Mouse (Mus musculus): ENCODE results near the gene Zbtb8a.
"Not testable (repeated sequence)": the region's sequence is repeated elsewhere in the genome, so short reads cannot be mapped to it uniquely, and the experiment has no call there.

The Zbtb8a gene

DNA sequence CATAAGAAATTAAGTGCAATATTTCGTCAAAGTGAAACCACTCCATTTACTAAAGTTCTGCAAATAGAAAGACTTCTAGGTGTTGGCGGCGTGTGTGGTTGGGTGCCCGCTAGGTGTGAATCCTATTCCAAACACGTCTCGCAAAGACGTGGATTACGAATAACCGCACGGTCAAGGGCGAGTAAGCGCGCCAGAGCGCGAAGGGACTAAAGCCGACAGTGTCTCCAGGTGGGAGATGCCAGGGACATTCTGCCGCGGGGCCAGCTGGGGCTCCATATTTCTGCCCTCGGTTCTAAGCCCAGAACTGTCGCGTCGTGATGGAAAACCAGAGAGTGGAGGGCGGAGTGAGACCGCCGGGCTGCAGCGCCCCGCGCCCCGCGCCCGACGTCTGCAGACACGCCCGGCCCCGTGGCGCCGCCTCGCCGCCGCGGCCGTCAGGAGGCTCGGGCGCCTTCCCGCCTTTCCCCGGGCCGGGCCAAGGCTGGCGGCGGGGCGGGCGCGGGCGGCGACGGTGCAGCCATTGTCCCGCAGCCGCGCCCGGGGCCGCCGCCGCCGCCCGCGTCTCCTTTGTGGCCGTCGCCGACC lies 863 bp downstream of the Zbtb8a start:
- in situ Hi-C loops (cut with MboI), result no loop called here

DNA sequence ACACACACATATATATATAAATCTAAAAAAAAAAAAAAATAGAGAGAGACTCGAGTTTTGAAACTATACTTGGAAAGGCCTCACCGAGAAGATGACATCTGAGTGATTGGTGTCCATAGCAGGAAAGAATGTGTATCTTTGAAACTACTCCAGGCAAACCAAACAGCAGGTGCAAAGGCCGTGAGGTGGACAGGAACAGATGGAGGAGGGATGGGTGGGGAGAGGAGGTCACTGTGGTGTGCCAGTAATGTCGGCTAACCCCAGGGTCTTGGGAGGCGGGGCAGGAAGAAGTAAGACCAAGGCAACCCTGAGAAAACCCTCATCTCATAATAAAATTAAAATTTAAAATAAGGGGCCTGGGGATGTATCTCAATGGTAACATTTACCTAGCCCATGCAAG lies 2.1 kb downstream of the Zbtb8a start:
- in situ Hi-C loops (cut with MboI), result no loop called here

DNA sequence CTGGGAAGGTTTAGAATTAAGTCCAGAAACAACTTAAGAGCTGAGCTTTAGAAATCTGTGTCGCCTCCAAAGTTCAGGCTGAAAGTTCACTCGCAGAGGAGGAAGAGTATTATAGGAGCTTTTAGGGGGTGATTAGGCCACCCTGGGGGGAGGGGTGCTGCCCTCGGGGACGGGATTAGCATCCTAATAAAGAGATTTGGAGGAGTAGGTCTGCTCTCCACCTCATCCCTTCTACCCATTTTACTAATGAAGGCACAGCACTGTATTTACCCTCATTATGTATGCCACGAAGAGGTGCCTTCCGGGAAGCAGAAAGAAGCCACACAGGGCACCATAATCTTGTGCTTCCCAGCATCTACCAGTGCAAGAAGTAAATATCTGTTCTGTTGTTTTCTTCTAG lies 2.9 kb downstream of the Zbtb8a start:
- in situ Hi-C loops (cut with MboI), result no loop called here

DNA sequence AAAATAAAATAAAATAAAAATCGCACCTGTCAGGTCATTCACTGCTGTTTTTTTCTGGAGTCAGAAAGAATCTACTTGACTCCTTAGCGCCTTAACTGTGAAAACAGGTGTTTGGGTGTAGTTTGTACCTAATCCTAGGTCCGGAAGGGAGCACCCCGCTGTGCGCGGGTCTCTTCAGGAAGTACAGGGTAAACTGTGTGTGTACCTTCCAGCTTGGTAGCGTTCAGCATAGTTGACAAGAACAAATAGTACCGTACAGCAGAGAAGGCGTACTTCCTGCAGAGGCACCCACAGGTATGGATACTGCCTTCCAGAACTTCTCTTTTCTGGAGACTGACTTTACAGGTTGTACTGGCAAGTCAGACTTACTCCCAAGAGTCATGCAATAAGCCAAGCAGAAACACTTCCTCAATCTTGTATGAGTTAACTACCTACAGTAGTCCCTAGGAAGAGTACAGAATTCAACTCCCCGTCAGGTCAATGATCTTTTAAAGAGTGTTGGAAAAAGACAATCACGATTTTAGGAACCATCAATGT lies 3.6 kb downstream of the Zbtb8a start:
- in situ Hi-C loops (cut with MboI), result no loop called here

DNA sequence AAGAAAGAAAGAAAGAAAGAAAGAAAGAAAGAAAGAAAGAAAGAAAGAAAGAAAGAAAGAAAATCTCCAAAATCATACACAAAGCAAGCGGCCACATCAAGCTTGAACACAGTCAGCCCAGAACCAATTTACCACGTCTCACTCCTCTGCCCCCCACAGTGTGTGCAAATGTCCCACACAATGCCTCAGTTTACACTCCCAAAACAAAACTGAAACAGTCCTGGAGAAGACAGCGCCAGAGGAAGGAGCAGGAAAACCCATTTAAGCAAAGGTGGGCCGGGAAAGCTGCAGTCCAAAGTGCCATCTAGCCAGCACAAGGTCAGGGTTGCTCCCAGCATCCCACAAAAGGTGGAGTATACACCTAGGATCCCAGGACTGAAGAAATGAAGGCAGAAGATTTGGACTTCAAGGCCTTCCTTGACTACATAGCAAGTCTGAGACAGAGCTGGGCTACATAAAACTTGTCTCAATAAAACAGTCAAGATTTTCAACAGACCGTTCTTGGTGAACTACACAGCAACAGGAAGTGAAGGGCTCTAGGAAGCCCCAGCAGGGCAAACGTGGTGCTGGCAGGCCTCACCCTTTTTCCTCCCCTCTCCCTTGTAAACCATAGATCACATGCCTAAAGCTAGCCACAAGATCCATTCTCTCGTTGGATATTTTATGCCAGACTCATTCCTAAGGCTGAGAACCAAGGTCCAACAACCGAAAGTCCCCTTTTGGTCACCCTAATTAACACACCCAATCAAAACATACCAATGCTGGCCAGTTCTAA lies 4.5 kb downstream of the Zbtb8a start:
- in situ Hi-C loops (cut with MboI), result no loop called here

DNA sequence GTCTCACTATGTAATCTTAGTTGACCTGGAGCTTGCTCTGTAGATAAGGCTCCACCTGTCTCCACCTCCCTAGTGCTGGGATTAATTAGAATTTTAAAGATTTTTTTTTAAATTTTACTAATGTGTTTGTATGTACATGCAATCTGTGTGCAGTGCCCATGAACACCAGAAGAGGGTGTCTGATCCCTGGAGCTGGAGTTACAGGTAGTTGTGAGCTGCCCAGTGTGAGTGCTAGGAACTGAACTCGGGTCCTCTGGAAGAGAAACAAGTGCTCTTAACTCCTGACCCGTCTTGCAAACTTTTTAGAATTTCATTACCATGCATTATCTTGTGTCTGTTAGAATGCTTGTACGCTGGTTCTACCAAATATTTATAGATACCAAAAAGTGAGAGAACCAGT lies 6.5 kb downstream of the Zbtb8a start:
- in situ Hi-C loops (cut with MboI), result no loop called here

DNA sequence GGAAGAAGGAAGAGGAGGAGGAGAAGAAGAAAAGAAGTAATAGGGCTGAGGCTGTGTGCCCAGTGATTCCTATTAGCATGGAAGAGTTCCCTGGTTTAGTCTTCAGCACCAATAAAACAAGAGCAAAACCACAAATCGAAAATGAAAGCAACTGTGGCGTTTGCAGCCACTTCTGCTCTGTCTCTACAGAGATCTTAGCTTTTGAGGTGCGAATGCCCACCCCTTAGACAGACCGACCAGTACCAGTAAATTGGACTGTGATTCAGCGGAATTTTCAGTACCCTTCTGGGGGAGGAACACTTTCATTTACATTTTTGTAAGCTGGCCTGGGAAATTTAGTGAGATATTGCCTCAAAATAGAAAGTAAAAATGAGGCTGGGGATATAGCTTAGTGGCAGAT lies 12.7 kb downstream of the Zbtb8a start:
- in situ Hi-C loops (cut with MboI), result no loop called here

DNA sequence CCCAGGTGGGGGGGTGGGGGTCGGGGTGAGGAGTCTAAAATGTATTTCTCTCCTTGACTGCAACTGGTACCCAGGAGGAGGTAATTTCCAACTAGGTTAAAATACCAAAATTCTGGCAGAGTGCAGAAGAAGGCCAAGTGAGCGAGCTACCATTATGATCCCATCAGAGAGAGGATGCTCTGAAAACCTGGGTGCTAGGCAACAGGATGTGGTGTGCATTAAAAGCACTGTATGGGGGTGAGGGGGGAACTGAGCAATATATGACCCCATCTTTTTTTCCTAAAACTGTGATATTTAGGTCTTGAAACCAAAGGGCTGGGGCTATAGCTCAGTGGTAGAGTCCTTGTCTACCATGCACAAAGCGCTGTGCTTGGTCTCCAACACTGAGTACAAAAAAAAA lies 13.5 kb downstream of the Zbtb8a start:
- in situ Hi-C loops (cut with MboI), result no loop called here

DNA sequence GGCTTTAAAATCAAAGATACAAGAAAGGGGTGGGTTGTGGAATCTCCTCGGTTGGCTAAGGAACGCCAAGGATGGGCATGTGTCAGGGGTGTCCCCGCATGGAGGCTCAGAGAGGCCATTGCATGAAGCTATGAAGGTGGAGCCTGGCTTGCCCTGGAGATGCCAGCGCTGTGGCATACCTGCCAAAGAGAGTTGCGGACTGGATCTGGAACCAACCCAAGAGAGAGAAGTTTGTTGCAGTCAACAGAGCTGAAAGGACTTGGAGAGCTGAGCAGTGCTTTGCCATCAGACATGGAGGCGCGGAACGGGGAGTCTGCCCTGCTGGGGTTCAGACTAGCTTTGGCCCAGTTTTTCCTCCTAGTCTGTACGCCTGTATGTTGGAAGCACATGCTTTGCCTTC lies 14.5 kb downstream of the Zbtb8a start:
- in situ Hi-C loops (cut with MboI), result no loop called here

DNA sequence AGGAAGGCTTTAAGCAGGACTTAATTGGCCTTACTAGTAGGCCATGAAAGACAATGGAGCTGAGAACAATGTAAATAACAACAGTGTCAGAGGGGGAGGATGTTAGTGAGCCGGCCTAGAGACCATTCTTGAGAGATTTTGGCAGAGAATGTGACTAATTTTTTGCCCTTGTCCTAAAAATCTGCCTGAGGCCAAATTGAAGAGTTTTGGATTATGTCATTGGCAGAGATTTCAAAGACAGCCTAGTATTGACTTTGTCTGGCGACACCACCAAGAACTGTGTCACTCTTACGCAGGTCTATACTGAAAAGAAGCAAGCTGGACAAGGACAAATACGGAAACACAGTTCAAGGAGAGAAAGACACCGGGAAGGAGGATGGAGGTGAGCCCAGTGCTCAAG lies 15.1 kb downstream of the Zbtb8a start:
- in situ Hi-C loops (cut with MboI), result no loop called here

DNA sequence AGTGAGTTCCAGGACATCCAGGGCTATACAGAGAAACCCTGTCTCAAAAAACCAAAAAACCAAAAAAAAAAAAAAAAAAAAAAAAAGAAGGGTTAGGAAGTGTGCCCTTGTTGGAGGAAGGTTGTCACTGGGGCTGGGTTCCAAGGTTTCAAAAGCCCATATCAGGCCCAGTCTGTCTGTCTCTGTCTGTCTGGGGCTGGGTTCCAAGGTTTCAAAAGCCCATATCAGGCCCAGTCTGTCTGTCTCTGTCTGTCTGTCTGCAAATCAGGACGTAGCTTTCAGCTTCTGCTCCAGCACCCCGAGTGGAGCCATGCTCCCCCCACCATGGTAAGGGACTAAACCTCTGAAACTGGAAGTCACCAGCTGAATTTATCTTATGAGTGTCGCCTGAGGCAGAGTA lies 15.7 kb downstream of the Zbtb8a start:
- in situ Hi-C loops (cut with MboI), result not testable (repeated sequence)

DNA sequence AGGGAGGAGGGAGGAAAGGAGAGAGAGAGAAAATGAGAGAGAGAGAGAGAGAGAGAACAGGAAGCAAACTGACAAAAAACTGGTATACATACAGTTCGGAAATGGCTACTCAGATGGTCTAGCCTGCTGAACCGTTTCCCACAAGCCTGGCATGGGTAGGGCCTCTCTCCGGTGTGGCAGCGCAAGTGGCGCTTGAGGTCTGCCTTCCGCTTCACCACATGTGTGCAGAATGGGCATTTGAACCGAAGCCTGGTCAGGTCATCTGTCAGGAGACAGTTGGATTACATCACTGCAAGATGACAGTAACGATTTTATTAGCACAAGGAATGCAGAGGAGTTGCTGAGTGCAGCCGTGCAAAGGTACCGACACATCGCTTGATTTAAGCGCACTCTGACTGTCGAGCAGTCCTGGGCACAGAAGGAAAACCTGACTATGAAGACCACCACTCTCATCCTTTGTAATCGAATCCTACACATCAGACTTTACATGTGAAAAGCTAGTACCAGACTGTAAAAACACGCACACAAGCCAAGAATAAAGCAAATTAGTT lies 20.2 kb downstream of the Zbtb8a start:
- in situ Hi-C loops (cut with MboI), result no loop called here

DNA sequence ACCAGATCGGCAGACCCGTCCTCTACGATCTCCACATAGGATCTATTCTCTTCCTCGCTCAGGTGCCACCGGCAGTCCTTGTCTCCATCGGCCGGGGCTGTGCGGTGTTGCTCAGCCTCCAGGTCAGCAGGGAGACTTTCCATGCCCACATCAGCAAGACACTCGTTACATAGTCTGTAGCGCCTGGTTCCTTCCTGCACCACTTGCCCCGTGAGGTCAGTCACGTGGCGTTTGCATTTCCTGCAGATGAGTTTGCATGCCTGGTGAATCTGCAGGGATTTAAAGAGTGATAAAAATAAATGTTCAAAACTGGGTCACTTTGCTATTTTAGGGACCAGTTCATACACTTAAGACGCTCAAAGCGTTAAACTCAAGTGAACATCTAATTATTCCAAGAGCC lies 23.7 kb downstream of the Zbtb8a start:
- in situ Hi-C loops (cut with MboI), result no loop called here

DNA sequence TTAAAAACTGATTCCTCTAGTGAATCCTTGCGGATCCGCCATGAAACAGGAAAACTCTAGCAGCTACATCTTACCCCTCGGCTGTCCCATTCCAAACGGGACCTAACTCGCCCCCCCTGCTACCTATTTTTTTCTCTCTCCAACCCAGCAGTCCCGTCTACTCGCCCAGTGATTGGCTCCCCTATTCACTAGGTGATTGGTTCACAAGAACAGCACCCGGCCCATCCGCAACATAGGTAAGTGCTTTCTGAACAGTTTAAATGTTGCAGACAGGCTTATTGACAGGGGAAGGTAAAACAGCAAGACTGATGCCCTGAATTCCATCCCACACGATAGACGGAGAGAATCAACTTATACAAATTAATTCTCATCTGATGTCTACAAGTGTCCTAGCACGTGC lies 24.7 kb downstream of the Zbtb8a start:
- in situ Hi-C loops (cut with MboI), result no loop called here

DNA sequence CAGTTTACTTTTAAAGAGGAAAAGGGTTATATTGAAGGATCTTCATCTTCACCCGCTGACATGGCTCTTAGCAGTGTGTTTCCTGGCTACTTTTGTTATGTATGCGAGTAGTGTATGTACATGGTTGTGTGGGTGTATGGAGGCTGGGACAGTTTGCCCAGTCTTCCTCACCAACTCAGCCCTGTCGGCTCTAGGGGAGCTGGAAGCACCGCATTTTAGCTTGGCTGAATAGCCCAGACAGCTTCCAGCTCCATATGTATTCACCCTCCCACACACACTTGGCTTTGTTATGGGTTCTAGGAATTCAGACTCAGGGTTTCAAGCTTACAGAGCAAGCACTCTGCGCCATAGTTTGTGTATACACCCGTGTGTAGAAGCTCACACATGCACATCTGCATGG lies 26.8 kb downstream of the Zbtb8a start:
- in situ Hi-C loops (cut with MboI), result no loop called here

DNA sequence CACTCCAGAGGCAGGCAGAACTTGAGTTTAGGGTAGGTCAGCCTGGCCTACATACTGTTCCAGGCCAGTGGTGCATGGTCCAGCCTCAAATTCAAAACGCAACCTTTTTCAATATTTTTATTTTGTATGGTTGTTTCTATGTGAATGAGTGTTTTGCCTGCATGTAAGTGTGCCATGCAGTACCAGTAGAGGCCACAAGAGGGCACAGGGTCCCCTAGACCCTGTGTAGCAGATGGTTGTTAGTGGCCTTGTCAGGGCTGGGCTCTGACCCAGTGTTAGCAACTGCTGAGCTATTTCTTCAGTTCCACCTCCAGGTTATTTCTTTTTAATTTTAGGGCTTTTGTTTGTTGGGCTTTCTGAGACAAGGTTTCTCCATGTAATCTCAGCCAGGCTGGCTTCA lies 27.3 kb downstream of the Zbtb8a start:
- in situ Hi-C loops (cut with MboI), result no loop called here

DNA sequence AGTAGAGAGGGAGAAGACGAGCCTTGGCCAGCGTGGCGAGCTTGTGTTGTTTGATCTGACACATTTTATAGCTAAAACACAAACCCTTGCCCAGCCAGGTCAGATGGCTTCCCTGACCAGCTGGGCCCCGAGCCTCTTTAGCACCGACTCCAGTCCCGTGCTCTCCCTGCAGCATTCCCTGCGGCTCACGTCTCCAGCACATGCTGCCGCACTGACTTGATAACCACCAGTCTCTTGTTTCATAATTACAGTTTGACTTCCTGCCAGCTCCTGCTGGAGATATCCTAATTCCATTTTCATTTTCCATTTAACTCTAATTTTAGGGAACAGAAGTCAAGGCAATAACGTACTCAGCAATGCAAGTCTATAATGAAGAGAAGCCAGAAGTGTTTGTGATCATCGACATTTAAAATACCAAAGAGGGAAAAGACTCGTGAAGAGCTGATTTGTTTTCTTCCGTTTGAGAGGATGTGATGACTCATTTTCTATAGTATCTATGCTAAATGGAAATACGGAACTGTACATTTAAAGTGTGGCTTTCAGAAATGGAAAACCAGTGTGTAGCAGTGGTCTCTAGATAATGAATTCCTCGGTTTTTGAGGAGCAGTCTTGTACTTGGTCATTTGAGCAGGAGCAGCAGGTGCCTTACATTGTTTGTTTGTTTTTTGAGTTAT lies 31.3 kb downstream of the Zbtb8a start:
- in situ Hi-C loops (cut with MboI), result no loop called here

DNA sequence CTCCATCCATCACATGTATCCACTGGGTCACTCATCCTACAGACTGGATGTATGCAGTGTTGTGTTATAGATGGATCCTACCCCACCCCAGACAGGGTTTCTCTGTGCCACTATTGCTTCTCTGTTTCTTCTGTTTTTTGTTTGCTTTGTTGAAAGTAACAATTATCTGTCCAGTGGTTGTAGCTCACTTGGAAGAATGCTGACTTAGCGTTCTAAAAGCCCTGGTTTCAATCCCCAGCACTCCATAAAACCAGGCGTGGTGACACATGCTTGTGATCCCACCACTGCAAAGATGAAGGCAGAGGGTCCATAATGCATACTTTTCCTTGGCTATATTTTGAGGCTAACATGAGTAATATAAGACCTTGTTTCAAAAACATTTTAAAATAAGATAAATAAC lies 35.2 kb downstream of the Zbtb8a start:
- in situ Hi-C loops (cut with MboI), result loop anchor here (5.0 kb wide), 1 partner anchor 110 kb away; no protein-coding TSS in a partner anchor

DNA sequence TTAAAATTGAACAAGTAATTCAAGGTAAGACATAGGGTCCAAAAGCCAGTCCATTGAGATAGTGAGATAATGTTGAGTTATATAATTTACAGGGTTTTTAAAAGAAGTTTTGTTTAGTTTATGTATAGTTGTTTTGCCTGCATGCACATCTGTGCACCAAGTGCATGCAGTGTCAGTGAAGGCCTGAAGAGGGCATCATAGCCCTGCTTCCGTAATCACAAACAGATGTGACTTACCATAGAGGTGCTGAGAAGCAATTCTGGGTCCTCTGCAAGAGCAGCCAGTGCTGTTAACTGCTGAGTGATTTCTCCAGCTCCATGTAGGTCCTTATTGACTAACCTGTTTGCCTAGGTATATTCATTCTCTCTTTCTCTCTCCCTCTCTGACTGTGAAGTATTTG lies 36.0 kb downstream of the Zbtb8a start:
- in situ Hi-C loops (cut with MboI), result loop anchor here (5.0 kb wide), 1 partner anchor 110 kb away; no protein-coding TSS in a partner anchor

DNA sequence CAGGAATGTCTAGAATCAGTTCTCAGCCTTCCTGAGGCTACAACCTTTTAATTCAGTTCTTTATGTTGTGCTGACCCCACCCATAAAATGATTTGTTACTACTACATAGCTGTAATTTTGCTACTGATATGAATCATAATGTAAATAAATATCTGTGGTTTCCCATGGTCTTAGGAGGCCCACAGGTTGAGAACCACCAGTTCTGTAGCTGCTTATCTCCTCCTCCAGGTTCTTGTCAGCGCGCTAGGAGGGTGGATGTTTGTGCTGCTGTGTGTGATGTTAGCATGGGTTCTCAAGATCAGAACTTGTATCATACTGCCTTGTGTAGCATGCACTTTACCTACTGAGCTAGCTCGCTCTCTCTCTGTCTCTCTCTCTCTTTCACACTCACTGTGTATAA lies 38.2 kb downstream of the Zbtb8a start:
- in situ Hi-C loops (cut with MboI), result loop anchor here (5.0 kb wide), 1 partner anchor 113 kb away; no protein-coding TSS in a partner anchor

DNA sequence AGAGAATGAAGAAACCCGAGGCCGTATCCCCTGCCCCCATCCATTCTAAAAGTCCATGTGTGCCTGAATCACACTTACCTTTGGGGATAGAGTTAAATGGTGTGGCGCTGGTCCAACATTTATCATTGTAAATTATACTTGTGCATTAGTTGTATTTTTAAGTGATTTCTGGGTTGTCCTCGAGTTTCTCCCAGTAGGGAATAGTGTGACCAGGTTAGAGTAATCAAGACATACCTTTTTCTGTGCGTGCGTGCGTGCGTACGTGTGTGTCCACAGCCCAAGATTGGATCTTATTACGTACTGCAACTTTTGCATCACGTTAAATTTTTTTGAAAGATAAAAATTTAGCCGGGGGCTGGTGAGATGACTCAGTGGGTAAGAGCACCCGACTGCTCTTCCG lies 41.6 kb downstream of the Zbtb8a start:
- in situ Hi-C loops (cut with MboI), result no loop called here

DNA sequence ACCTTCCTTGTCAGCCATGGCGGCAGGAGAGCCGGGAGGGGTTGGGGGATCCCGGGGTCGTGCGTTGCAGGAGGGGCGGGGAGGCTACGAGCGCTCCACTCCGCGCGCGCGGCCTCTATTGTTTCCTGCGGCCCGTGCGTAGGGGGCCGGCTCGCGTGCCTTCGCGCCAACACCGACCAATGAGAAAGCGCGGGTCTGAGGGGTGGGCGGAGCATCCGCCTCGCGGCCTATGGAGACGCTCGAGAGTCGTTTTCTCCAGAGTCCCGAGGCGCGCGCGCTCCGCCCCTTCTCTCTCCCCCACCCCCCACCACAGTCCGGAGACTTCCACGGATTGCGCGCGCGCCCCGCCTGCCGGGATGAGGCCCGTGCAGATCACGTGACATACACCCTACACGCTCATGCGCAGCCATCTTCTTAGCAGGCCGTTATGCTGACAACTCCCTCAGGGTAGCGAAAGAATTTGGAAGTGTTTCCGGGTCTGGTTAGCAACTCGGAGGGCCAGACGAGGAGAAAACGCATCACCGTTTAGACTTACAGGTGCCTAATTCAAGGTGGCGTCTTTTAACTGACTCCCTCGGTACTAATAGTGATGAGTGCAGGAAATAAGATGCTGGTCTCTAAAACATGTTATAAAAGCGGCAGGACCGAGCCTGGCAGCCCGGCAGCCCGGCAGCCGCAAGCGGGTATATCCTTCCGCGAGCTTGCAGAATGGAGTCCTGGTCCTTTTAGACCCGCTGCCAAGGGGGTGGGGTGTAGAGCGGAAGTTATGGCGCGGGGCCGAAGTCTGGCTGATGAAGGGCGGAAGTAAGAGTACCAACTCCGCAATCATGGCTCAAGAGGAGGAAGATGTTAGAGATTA lies 42.5 kb downstream of the Zbtb8a start, which contains the start of the genes Rbbp4 and Zbtb8os:
TSS of gene Rbbp4 (minus strand) at position 155 of the 859 bp plus-strand sequence.
TSS of gene Zbtb8os (plus strand) at position 480 of the 859 bp plus-strand sequence.
- in situ Hi-C loops (cut with MboI), result no loop called here
